Mouse (Mus musculus): ENCODE data around the gene Sstr3. TPM values are rescaled to one million over a fixed set of nuclear protein-coding genes. Genes with fewer than 3 reads are reported as not detected.

Gene Sstr3
- polyA plus RNA-seq, 1 experiment: 1.4 TPM

DNA sequence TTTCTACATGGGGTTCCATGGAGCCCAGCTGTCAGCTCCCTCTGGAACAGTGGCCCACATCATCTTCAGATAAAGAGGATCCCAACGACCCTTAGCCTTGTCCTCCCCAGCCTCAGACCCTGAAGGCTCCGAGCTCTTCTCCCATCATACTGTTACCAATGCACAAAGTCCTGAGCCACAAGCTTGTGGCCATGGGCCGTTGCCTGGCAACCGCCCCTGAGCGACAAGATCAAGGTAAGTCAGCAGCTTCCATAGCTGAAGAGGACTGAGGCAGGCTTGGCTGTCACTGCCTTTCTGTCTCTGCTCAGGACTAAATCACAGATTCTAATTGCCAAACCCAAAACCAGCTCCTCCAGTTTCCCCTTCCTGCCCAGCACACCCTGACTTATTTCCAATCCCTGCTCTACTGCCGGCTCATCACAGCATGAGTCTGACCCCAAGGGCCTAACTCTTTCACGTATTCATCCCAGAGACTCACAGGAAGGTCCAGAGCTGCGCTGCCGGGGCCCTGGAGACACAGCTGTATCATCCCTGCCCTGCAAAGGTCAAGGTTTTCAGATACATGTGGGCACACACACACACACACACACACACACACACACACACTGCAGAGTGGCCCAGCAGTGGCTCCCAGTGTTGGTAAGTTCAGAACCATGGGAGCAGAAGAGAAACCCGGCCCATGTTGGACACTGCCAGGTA, 8.6 kb downstream of the Sstr3 start:
- TF ChIP-seq CTCF (IDR thresholded peaks at IDR 0.05; ENCODE audit: extremely low read depth, insufficient read length, insufficient replicate concordance, low read depth, low read length) (no peak), POLR2A (IDR thresholded peaks at IDR 0.05; ENCODE audit: low read depth, low read length) (no peak)
- WGBS: 76% methylated on average over 10 of the region's 10 CpGs
- peaks cover 29% of the 10 kb centered on the region for H3K4me1 ChIP-seq (ENCODE audit: control insufficient read depth, insufficient read depth, insufficient read length, low read length)
- no peaks in the 10 kb centered on the region for H3K27me3 ChIP-seq (ENCODE audit: control insufficient read depth, insufficient read depth, low read length)
- no peaks in the 10 kb centered on the region for H3K36me3 ChIP-seq (ENCODE audit: control insufficient read depth, insufficient read depth, low read length)
- no peak overlapping the region for H3K27ac ChIP-seq (ENCODE audit: insufficient read depth, low read depth, low read length)
- H3K4me3 ChIP-seq (ENCODE audit: low read depth, low read length): no peak overlapping the region

DNA sequence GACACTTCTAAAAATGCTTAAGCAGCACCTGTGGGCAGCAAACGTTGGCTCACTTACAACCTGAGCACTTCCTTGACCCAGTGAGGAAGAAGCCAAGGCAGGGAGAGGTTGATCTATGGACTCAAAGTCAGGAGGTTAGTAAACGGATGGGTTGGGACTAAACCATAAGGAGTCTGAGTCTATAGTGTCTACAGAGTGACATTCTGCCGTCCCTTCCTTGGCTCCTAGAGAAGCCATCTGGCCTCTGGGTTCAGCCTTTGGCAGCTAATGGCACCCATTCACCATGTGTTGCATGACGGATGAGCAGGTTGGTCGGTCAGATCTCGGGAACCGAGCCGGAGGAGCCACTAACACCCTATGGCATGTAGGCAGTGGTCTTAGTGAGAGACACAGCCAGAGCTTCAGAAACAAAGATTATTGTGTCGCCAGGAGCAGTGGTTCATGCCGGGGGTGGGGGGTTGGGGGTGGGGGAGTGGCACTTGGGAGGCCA, 11.1 kb downstream of the Sstr3 start:
- 42% methylated on average over 10 of the region's 10 CpGs for WGBS

DNA sequence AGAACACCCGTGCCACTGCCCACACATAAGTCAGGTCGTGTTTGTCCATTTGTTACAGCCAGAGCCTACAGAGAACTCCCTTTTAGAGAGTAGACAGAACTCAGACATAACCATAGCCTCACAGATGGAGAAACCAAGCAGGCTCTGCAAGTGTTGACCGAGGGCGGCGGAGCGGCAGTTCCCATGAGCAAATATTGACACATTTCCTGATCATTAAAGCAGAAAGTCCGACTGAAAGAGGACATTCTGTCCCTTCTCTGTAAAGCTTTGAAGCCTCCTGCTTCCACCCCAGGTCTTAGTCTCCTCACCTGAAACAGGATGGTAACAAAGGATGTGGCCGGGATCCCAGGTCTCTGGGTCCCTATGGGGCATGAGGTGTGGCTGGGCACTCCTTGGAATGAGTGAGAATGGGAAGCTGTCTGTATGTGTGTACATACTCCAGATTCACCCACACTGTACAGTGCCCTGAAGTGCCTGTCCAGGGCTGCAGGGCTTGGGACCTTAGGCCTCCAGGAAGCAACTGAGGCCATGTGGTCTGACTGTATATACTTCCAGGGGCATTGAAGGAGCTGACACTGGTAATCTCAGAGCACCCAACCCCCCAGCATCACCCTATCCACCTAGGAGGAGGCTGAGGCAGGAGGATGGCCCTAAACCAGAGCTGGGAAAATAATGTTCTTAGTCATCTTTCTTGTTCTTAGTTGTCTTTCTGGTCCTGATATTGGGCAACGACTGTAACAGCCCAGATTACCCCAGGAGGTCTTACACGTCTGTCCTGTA, 11.7 kb downstream of the Sstr3 start:
- Histone ChIP-seq H3K36me3 (ENCODE audit: control insufficient read depth, insufficient read depth, low read length) (no peaks in the 10 kb centered on the region), H3K4me1 (ENCODE audit: control insufficient read depth, insufficient read depth, insufficient read length, low read length) (peaks cover 37% of the 10 kb centered on the region), H3K27me3 (ENCODE audit: control insufficient read depth, insufficient read depth, low read length) (no peaks in the 10 kb centered on the region), H3K4me3 (ENCODE audit: low read depth, low read length) (no peak overlapping the region), H3K27ac (ENCODE audit: insufficient read depth, low read depth, low read length) (peak overlapping the region; percentile 73)
- TF ChIP-seq CTCF (IDR thresholded peaks at IDR 0.05; ENCODE audit: extremely low read depth, insufficient read length, insufficient replicate concordance, low read depth, low read length) (no peak), POLR2A (IDR thresholded peaks at IDR 0.05; ENCODE audit: low read depth, low read length) (no peak)
- WGBS: 23% methylated on average over 10 of the region's 10 CpGs

More for the DNA sequence above, 11.1 kb downstream of the Sstr3 start:
- Histone ChIP-seq H3K4me3 (ENCODE audit: low read depth, low read length) (no peak overlapping the region), H3K4me1 (ENCODE audit: control insufficient read depth, insufficient read depth, insufficient read length, low read length) (peaks cover 36% of the 10 kb centered on the region), H3K27ac (ENCODE audit: insufficient read depth, low read depth, low read length) (peak overlapping the region; percentile 73), H3K27me3 (ENCODE audit: control insufficient read depth, insufficient read depth, low read length) (no peaks in the 10 kb centered on the region), H3K36me3 (ENCODE audit: control insufficient read depth, insufficient read depth, low read length) (no peaks in the 10 kb centered on the region)
- TF ChIP-seq CTCF (IDR thresholded peaks at IDR 0.05; ENCODE audit: extremely low read depth, insufficient read length, insufficient replicate concordance, low read depth, low read length) (no peak), POLR2A (IDR thresholded peaks at IDR 0.05; ENCODE audit: low read depth, low read length) (no peak)

DNA sequence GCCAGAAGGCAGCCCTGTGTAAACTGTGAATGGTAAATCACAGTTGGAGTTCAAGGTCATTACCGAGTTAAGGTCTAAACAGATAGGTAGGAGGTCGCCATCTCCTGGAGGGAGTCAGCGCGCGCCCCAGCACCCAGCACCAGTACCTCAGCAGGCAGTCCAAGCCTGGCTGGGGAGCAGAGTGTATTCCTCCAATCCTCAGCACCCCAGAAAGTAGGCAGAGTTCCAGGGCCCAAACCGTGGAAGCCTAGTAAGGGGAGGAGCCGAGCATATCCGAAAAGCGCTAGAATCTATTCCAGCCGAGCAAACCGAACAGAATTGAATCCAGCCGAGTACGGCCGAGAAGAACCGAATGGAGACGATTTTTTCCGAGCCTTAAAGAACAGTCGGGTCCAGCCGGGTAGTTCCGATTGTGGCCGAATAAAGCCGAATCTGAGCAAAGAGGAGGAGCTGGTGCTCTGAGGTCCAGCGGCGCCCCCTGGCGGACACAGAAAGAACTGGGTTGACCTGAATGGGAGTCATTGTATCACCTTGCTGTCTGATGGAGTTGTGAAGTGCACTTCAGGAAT, 12.5 kb downstream of the Sstr3 start:
- under 1% methylated on average over 25 of the region's 25 CpGs for WGBS
- TF ChIP-seq POLR2A (IDR thresholded peaks at IDR 0.05; ENCODE audit: low read depth, low read length) (no peak; the same call in 1 of the 2 replicates), CTCF (IDR thresholded peaks at IDR 0.05; ENCODE audit: extremely low read depth, insufficient read length, insufficient replicate concordance, low read depth, low read length) (peak; percentile 99)
- Histone ChIP-seq H3K4me3 (ENCODE audit: low read depth, low read length) (peak overlapping the region; percentile 59), H3K27ac (ENCODE audit: insufficient read depth, low read depth, low read length) (peak overlapping the region; percentile 73), H3K27me3 (ENCODE audit: control insufficient read depth, insufficient read depth, low read length) (no peaks in the 10 kb centered on the region), H3K36me3 (ENCODE audit: control insufficient read depth, insufficient read depth, low read length) (no peaks in the 10 kb centered on the region), H3K4me1 (ENCODE audit: control insufficient read depth, insufficient read depth, insufficient read length, low read length) (peaks cover 37% of the 10 kb centered on the region)

DNA sequence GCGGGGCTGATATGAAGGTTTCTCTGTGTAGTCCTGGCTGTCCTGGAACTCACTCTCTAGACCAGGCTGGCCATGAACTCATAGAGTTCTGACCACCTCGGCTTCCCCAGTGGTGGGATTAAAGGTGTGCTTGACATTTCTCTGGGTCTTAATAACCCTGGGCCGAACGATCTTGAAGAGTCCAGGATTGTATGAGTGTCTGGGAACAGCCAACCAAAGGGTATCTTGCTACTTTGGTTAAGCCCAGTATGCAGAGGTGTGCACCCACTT, 13.1 kb downstream of the Sstr3 start:
- H3K27me3 ChIP-seq (ENCODE audit: control insufficient read depth, insufficient read depth, low read length): no peaks in the 10 kb centered on the region
- no peaks in the 10 kb centered on the region for H3K36me3 ChIP-seq (ENCODE audit: control insufficient read depth, insufficient read depth, low read length)
- peaks cover 37% of the 10 kb centered on the region for H3K4me1 ChIP-seq (ENCODE audit: control insufficient read depth, insufficient read depth, insufficient read length, low read length)
- 38% methylated on average over 4 of the region's 4 CpGs for WGBS
- H3K27ac ChIP-seq (ENCODE audit: insufficient read depth, low read depth, low read length): peak overlapping the region; percentile 66
- TF ChIP-seq POLR2A (IDR thresholded peaks at IDR 0.05; ENCODE audit: low read depth, low read length): no peak
- TF ChIP-seq CTCF (IDR thresholded peaks at IDR 0.05; ENCODE audit: extremely low read depth, insufficient read length, insufficient replicate concordance, low read depth, low read length): no peak
- no peak overlapping the region for H3K4me3 ChIP-seq (ENCODE audit: low read depth, low read length)

DNA sequence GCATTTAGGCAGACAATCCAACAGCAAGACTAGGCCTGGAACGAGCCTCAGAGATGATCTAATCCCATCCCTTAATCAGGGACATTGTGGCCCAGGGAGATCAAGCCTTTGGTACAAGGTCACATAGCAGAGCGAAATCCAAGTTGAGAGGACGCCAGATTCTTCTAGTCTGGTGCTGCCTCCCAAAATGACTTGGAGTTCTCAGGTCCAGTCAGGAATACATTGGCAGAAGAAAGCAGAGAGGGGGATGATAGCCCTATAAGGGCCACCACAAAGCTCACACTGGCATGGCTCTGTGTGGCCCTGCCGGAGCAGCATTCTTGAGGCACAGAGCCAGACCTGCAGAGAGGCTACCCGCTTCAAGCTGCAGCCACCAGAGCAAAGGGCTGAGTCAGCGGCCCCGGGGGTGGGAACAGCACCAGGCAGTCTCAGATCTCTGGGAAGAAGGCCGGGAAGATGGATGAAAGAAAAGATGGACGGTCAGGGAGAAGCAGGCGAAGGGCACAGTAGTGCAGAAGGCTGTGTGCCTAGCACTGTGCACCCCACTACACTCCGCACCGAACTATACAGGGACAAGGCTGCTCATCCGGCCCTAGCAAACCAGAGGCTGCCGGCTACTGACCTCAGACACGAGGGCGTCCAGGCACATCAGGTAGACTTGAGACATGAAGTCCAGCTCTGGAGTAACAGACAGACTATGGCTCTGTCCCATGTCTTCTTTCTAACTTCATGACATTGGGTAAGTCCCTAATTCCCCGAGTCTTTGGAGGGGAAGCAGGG, 13.6 kb downstream of the Sstr3 start, which contains the start of gene C1qtnf6:
C1qtnf6 (minus strand) TSS at position 746 of the 780 bp plus-strand sequence.
- peak within 1 kb of the TSS; percentile 59 for H3K4me3 ChIP-seq (ENCODE audit: low read depth, low read length)
- no peaks in the 10 kb centered on the region for H3K27me3 ChIP-seq (ENCODE audit: control insufficient read depth, insufficient read depth, low read length)
- no peak for TF ChIP-seq CTCF (IDR thresholded peaks at IDR 0.05; ENCODE audit: extremely low read depth, insufficient read length, insufficient replicate concordance, low read depth, low read length)
- TF ChIP-seq POLR2A (IDR thresholded peaks at IDR 0.05; ENCODE audit: low read depth, low read length): no peak
- no peaks in the 10 kb centered on the region for H3K36me3 ChIP-seq (ENCODE audit: control insufficient read depth, insufficient read depth, low read length)
- peak within 1 kb of the TSS; percentile 73 for H3K27ac ChIP-seq (ENCODE audit: insufficient read depth, low read depth, low read length)
- WGBS: 72% methylated on average over 17 of the region's 17 CpGs
- peaks cover 37% of the 10 kb centered on the region for H3K4me1 ChIP-seq (ENCODE audit: control insufficient read depth, insufficient read depth, insufficient read length, low read length)

Data from small intestine, adult 2 months (tissue).